Mouse (Mus musculus): Measurements from ENCODE around the gene 6030468B19Rik.

The 6030468B19Rik gene

DNA sequence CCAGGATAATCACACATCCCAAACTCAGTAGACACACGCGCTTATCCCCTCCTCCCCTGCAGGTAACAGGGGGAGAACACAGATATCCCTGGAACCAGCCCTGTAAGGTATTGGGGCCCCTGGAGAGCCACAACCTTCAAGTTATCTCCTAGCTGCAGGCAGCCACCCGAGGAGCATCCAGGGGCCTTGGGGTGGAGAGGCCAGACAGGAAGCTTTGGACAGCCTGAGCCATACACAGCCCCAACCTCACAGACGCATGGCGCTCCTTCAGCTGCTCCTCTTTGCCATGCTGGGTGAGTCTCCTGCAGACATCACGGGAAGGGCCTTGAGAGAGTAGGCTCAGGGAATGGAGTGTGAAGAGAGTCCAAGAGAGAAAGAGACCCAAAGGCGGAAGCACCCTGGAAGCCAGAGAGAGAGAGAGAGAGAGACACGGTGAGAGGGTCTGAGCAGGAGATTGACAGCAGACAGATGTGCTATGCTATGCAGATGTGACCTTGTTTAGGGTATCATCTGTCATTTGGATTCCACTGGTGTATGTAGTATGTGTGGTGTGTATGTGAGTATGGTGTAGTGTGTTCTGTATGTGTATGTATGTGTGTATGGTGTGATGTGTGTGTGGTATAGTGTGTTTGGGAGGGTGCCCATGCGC, at the start of gene 6030468B19Rik:
Gene 6030468B19Rik (plus strand): TSS at position 150 of the 649 bp plus-strand sequence.
- no peak for DNase-seq (ENCODE audit: low spot score)

DNA sequence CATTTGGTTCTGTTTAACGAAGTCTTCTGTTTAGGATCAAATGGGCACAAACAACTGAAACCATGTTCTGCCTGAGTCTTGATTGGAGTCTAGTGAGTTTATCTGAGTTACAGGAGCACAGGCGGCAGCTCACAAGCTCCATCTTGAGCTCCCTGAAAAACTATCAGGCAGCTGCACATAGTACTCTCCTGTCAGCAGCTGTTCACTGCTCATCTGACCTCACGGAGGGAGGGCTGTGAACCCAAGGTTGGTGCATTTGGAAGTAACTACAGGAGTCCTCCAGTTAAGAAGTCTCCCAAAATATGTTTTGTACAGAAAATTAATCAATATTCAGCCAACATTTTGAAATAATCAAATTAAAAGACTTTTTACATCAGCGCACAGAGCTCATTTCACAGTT, 48.8 kb upstream of the 6030468B19Rik start:
- no peak for DNase-seq (ENCODE audit: low spot score)

DNA sequence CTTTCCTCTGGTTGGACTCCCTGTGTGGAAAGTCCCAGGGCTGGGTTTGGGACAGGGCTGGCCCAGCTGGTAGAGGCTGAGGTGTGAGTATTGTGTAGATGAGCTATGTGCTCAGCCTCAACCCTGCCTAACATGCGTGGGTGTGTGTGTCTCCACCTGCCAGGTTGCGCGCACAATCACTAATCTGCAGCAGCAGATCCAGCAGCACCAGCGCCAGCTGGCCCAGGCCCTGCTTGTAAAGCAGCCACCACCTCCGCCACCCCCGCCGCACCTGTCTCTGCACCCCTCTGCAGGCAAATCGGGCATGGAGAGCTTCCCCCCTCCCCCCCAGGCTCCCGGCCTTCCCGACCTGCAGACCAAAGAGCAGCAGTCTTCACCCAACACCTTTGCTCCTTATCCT, 48.0 kb upstream of the 6030468B19Rik start:
- no peak for DNase-seq (ENCODE audit: low spot score)

DNA sequence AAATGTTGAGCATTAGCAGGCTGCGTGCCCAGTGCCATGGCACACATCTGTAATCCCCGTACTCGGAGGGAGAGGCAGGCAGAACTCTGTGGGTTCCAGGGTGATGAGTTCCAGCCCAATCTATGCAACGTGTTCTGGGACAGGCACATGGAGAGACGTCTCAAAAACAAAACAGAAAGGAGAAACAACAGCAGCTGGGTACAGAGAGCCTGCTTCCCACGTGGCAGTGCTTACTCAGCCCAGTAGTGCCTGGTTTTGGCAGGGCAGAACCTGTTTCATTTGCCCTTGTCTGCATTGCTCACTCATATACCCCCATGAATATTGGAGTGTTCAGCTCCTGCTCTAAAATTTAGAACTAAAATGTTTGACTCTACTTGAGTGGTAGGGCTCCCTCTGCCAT, 45.9 kb upstream of the 6030468B19Rik start:
- DNase-seq (ENCODE audit: low spot score), result no peak

DNA sequence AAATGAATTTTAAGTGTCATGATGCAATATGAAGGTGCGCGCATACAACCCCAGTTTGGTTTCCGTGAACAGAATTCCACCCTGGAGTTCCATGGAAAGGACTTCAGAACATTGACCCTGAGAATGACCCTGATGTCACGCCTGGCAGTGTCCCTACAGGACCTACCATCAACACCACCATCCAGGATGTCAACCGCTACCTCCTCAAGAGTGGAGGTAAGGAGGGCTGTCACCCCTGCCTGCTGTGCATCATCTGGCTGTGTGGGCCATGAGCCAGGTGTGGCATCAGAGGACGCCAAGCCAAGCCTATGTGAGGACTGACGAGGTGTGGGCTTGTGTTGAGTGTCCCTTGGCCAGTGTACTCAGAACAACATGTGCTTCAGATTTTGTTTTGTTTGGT, 41.6 kb upstream of the 6030468B19Rik start:
- DNase-seq (ENCODE audit: low spot score), result no peak

DNA sequence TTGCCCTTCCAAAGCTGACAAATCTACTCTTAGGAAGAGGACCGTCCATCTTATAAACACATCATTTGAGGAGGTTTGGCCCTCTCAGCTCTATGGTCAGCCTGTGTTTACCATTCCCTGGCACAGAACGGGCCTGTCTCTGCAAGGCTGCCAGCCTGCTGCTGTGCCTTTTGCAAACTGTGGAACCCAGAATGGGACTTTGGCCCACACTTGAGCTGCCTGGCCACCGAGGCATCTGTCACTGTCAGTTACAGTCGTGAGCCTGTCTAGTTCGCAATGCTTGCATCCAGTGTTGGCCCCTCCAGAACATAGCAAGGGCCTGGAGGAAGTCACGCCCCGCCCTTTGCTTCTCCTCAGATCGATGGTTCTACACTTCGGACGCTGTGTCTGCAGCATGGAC, 38.2 kb upstream of the 6030468B19Rik start:
- DNase-seq (ENCODE audit: low spot score), result no peak

DNA sequence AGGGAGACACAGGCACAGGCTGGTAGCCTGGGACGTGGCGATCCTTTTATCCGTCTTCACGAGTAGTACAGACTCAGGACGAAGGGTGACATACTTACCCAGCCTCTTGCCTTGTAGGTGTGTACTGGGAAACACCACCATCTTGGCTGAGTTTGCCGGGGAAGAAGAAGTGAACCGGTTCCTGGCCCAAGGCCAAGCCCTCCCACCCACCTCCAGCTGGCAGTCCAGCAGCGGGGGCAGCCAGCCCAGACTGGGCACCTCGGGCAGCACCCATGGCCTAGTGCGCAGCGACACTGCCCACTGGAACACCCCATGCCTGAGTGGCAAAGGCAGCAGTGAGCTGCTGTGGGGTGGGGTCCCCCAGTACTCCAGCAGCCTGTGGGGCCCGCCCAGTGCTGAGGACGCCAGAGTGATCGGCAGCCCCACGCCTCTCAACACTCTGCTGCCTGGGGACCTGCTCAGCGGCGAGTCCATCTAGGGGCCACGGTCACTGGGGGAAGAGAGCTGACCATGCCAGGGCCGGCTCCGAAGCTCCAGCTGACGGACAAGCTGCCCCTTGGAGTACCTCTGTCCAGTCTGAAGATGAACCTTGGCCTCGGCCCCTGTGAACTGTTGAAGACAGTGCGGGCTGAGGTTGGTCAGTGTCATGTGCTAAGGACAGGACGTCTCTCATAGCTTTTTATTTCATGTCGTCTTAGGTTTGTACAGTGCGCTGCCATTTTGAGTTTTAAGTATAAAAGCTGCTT, 36.9 kb upstream of the 6030468B19Rik start:
- no peak for DNase-seq (ENCODE audit: low spot score)

DNA sequence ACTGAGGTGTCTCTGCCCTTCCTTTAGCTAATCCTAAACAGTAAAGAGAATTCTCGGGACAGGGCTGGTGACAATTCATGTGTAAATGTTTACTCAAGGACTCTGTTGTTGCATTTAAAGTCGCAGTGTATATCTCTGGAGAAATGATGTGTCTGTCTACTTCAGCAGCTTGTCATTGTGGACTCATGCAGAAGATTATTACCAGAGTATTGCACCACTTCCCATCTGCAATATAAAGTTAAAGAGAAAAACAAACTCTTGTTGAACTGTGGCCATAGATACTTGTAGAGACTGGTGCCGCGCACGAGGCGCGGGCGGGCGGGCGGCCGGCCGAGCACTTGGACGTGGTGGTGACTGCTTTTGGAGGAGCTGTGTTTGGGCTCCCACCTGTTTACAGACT, 35.7 kb upstream of the 6030468B19Rik start:
- DNase-seq (ENCODE audit: low spot score), result no peak

DNA sequence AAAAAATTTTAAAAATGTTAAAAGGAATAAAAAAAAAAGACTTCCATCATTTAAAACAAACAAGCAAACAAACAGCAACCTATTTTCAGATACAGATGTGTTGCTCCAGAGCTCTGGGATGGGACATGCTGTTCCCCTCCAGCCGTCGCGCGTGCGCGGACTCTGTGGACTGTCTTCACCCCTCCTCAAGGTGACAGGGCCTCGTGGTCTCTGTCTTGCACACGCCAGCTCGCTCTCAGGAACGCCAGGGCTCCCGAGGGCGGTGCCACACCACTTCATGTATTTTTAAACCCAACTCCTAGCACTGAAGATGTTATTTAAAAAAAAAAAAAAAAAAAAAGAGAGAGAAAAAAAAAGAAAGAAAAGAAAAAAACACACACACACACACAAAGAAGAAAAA, 35.2 kb upstream of the 6030468B19Rik start:
- DNase-seq (ENCODE audit: low spot score), result no peak

DNA sequence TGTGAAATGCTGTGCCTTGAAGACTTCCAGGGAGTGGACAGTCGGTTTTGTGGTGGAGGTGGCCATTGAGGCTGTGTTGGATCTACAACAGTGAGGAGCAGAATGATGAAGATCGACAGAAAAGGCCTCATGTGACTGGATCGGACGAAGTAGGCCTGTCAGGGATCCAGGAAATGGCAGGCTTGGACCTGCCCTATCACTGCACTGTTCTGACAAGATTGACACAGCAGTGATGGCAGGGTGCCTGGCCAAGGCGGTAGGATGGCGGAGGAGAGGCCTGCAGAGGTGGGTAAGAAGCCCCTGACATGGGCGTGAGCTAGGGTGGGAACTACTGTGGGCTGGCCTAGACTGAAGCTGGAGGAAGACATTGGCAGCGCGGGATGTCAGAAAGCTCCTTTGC, 33.1 kb upstream of the 6030468B19Rik start:
- no peak for DNase-seq (ENCODE audit: low spot score)

DNA sequence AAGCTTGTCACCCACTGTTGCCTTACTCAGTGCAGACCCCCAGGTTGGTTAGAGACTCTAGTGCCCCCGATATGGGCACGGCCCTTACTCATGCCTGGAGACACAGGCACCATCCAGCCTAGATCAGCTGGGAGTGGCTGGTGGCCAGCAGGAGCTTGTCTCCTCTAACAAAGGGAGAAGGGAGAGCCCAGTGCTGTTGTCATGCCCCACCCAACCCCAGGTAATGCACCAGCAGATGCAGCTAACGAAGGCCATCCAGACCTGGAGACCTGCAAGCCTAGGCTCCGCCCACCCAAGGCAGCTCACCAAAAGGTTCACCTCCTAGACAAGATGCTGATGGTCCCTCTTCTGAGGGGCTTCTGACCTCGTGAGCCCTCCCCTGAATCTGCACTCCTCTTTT, 32.1 kb upstream of the 6030468B19Rik start:
- no peak for DNase-seq (ENCODE audit: low spot score)

DNA sequence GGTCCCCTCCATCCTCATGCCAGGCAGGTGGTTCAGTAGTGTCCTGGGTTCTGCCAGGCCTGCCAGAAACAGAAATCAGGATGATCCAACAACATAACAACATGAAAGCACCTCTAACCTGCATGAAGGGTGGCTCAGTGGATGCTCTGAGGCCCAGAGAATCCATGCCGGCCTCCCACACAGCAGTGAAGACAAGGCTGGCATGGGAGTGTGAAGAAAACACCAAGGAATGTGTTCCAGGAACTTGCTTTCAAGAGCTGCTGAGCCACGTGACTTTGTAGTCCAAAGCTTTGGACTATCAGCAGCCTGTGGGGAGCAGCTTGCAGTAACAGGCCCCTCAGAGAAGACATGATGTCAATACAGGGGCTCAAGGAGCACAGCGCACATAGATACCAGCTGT, 31.2 kb upstream of the 6030468B19Rik start:
- DNase-seq (ENCODE audit: low spot score), result no peak

DNA sequence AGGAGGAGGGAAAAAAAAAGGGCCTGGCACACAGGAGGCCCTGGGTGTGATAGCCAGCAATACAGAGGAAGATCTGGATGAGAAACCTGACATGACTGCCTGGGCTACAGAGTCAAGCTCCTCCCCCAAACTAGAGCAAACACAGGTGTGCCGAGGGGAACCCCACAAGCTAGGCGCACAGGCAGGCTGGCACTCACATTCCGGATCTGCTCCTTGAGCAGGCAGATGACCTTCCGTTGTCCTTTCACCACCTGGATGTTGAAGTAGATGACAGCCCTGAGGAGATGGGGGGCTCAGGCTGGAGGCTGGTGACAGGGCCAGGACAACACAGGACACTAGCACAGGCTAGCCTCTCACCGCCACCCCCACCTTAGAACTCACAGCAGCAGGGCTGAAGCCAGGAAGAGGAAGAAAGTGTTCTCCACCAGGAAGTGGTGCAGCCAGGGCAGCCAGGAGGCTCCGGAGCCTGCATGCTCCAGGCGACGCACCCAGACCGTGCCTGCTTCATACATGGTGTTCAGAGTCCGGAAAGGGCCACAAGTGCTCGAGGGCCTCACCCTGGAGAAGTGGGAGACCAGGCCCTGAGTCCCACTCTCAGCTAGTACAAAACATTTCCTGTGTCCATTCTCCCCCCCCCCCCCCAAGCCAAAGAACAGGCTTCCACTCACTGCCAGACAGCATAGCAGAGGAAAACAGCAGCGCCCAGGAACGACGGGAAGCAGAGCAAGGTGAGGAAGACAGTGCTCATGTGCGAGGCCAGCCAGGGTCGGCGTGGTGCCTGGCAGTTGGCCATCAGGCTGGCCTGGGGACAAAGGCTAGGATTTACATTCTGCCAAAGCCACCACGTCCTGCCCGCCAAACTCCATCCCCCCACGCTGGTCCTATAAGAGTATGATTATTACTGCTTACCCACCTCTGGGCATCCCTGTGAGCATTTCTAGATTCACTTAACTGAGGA, 28.5 kb upstream of the 6030468B19Rik start:
- DNase-seq (ENCODE audit: low spot score), result no peak

DNA sequence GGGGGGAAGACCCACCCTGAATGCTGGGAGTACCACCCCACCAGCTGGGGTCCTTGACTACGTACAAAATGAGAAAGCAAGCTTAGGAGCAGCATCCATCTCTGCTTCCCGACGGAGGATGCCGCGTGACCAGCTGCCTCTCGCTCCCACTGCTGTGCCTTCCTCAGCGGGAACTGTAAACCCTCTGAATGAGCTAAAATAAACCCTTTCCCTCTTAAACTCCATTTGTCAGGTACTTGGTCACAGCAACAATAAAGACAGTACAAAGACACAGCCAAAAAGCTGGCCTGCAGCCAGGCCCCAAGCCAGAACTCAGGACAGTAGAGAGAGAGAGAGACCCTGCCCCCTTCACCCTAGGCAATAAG, 27.8 kb upstream of the 6030468B19Rik start:
- DNase-seq (ENCODE audit: low spot score), result no peak

DNA sequence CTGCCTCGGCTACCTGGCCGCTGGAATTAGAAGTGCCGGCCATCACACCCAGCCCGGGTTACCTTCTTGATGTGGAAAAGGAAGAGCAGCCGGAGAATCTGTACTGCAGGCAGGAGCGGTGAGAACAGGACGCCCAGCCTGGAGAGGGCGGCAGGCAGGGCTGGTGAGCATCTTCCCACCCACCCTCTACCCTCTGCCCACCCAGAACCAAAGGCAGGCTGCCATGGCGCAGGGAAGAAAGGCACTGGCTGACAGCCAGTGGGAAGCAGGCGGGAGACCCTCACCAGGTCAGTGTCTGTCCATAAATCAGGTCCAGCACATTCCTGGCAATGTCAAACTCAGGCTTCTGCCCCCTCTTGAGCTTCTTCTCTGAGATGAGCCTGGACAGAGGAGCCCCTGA, 27.1 kb upstream of the 6030468B19Rik start:
- no peak for DNase-seq (ENCODE audit: low spot score)

DNA sequence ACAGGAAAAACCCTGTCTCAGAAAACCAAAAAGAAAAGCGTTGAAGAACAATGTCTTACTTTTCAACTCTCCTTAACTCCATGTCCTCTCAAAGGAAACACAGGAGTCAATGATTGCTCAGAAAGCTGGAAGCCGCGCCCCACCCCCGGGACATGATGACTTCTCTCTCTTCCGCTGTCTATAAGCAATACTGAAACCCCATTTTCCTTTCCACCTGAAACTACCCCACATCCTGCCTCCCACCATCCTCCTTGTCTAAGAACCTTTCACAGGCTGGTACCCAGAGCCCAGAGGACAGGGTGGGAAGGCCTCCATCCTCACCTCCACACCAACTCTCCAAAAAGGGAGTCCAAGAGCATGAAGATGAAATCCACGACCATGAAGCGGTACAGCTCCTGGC, 25.1 kb upstream of the 6030468B19Rik start:
- no peak for DNase-seq (ENCODE audit: low spot score)

DNA sequence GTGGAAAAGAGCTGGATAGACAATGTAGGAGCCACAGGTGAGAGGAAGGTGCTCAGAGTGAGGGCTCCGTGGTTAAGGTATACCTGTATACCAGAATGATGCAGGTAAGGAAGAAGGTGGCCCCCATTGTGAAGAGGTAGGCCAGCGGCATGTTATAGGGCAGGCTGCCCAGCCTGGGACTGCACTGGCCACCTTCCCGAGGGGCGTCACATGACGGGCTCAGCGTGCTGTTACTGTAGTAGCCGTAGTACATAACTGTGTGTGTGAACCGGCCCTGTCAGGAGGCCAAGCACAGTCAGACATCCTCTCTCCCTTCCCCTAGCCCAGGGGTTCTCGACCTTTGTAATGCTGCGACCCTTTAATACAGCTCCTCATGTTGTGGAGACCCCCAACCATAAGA, 22.5 kb upstream of the 6030468B19Rik start:
- no peak for DNase-seq (ENCODE audit: low spot score)

DNA sequence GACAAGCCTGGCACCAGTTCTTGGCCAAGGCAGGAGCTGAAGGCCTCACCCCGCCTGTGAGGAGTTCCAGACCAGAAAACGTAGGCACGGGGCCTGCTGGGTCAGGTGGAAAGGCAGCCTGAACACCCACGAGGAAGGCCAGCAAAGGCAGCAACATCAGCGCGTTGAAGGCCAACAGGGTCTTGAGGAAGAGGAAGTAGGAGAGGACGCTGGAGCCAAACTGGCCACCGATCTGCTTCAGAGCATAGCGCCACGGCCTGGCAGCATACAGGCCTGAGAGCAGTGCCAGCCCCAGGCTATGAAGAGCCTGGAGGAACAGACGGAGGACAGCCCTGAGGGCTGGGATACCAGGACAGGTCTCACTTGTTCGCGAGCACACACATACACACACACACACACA, 21.9 kb upstream of the 6030468B19Rik start:
- no peak for DNase-seq (ENCODE audit: low spot score)

DNA sequence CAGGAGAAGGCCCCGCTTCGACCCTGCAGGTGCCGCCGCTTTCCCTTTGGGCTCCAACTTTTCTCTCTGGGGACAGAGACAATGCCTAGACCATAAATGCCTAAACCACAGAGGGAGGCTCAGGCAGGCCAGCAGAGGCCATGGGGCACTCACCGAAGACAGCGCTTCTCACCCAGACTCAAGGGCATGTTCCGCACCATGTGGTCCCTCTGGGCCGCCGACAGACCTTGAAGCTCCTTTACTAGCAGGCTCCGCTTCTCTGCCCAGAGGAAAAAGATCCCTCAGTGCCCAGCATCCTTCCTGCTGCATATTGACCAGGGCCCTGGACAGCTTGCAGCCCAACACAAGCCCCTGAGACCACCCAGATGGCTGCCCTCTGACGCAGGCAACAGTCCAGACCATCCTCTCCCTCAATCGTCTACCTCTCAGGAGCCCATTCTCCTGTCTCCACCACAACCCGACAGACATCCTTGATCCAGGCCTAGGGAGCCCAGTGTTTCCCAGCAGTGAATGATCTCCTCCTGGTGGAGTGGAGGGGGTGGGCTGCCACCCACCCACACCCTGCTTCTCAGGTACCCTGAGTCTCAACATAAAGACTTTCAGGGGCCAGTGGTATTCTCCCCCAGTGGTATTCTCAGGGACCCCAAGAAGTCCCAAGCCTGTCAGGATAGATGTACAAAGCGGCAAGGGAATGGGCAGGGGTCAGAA, 21.2 kb upstream of the 6030468B19Rik start:
- no peak for DNase-seq (ENCODE audit: low spot score)

DNA sequence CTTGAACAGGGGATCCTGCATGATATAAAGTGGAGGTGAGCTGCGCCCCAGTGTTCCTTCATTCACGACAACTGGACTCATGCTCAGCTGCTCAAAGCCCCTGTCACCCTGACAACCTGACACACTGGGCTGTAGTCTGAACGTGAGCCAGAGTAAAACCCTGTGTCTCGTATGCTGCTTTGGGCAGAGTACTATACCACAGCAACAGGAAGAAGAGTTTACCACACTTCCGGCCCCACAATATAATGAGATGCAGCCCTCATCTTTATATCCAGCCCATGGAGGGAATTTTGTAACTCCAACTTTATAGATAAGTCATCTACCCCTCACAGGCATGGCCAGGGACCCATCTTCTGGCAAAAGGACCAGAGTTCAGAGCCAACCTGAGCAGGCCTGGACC, 20.3 kb upstream of the 6030468B19Rik start:
- DNase-seq (ENCODE audit: low spot score), result no peak

DNA sequence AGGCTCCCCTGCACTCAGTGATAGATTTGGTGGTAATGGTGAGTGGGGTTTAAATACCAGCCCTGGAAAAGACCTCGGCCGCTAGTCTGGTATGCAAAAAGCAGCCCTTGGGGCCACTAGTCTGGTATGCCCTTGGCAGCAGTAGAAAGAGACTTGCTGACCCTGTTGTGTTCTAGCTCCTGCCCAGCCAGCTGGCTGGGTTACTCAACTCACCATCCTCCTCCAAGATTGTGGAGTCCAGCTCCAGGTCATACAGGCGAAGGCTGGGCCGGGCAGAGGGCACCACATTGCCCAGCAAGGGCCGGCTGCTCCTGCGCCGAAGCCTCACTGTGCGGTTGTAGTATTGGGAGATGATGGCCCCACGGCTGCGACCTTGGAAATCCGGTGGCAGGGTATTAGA, 19.4 kb upstream of the 6030468B19Rik start:
- no peak for DNase-seq (ENCODE audit: low spot score)

DNA sequence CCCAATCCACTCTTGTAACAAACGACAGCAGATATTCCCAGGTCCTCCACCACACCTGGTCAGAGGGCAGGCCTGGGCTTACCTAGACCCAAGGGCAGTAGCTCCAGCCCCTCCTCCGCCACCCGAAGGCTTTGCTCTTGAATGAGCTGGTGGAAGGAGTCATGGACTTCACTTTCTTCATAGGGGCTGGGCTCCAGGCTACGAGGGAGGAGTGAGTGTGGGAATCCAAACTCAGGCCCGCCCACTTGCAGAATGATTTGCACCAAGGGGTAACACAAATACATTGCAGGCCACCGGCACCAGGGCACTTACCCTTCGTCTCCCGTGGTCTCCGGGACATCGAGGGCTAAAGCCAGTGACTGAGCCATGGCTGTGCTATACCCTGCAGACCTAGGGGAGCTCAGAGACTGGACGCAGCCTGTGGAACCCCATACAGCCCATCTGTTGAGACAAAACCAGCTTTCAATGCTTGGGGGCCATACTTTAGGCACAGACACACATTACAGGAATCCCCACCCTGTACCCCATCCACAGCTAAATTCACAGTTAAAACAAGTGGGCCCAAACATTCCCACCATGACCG, 18.5 kb upstream of the 6030468B19Rik start:
- DNase-seq (ENCODE audit: low spot score), result no peak

Data from urinary bladder, postnatal 10 days (tissue).